Mouse (Mus musculus): ENCODE results near the gene Ppp2r5e. TPM values are rescaled to one million over a fixed set of nuclear protein-coding genes. Genes with fewer than 3 reads are reported as not detected.

Ppp2r5e gene
- polyA plus RNA-seq, 1 experiment = 22.2 TPM

GRCm38 (mm10) chr12:75537673-75538423 is 58.2 kb downstream of the Ppp2r5e start:
- H3K4me1 ChIP-seq (replicated peaks; ENCODE audit: control insufficient read depth, insufficient read depth, low read length) = no peaks in the 10 kb centered on the region
- 95% methylated on average over 6 of the region's 6 CpGs for WGBS
- no peak for DNase-seq

GRCm38 (mm10) chr12:75537019-75537672 is 58.9 kb downstream of the Ppp2r5e start:
- DNase-seq = no peak
- Histone ChIP-seq H3K4me1 (replicated peaks; ENCODE audit: control insufficient read depth, insufficient read depth, low read length) (no peaks in the 10 kb centered on the region), H3K27ac (ENCODE audit: control insufficient read depth, insufficient read depth, low read length) (no peak overlapping the region), H3K27me3 (ENCODE audit: control insufficient read depth, insufficient read depth, low read length) (no peaks in the 10 kb centered on the region), H3K36me3 (ENCODE audit: control insufficient read depth, insufficient read depth, low read length) (no peaks in the 10 kb centered on the region), H3K4me3 (ENCODE audit: control insufficient read depth, insufficient read depth, low read length) (no peak overlapping the region)
- TF ChIP-seq CTCF (IDR thresholded peaks at IDR 0.05; ENCODE audit: borderline replicate concordance, control insufficient read depth, extremely low read depth, insufficient read depth, low read length, poor library complexity) (no peak), POLR2A (IDR thresholded peaks at IDR 0.05; ENCODE audit: control insufficient read depth, extremely low read depth, insufficient read depth, low read length, poor library complexity) (no peak)
- WGBS = 92% methylated on average over 7 of the region's 7 CpGs

More at GRCm38 (mm10) chr12:75537673-75538423, 58.2 kb downstream of the Ppp2r5e start:
- Histone ChIP-seq H3K27me3 (ENCODE audit: control insufficient read depth, insufficient read depth, low read length) (no peaks in the 10 kb centered on the region), H3K4me3 (ENCODE audit: control insufficient read depth, insufficient read depth, low read length) (no peak overlapping the region), H3K27ac (ENCODE audit: control insufficient read depth, insufficient read depth, low read length) (no peak overlapping the region), H3K36me3 (ENCODE audit: control insufficient read depth, insufficient read depth, low read length) (no peaks in the 10 kb centered on the region)
- TF ChIP-seq CTCF (IDR thresholded peaks at IDR 0.05; ENCODE audit: borderline replicate concordance, control insufficient read depth, extremely low read depth, insufficient read depth, low read length, poor library complexity) (no peak), POLR2A (IDR thresholded peaks at IDR 0.05; ENCODE audit: control insufficient read depth, extremely low read depth, insufficient read depth, low read length, poor library complexity) (no peak)

DNA sequence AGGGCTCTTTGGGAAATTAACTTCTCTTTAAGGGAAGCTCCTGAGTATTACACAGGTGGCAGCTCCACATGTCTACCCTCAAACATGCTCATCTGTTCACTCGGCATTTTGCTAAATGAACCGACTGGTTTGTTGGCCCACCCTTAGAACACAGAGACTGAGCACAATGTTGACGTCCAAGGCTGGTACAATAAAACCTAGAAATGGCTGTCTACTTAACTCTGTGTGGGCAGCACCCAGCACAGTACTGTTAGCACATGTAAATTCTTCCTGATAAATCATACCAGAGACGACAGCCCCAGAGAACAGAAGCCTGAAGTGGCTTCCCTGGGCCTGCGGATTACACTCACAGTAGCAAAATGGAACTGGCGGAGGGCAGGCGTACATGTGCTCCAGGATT is 59.5 kb downstream of the Ppp2r5e start:
- Histone ChIP-seq H3K27ac (ENCODE audit: control insufficient read depth, insufficient read depth, low read length) (no peak overlapping the region), H3K27me3 (ENCODE audit: control insufficient read depth, insufficient read depth, low read length) (no peaks in the 10 kb centered on the region), H3K4me1 (replicated peaks; ENCODE audit: control insufficient read depth, insufficient read depth, low read length) (no peaks in the 10 kb centered on the region), H3K4me3 (ENCODE audit: control insufficient read depth, insufficient read depth, low read length) (no peak overlapping the region), H3K36me3 (ENCODE audit: control insufficient read depth, insufficient read depth, low read length) (no peaks in the 10 kb centered on the region)
- no peak for DNase-seq
- 96% methylated on average over 7 of the region's 7 CpGs for WGBS
- no peak for TF ChIP-seq CTCF (IDR thresholded peaks at IDR 0.05; ENCODE audit: borderline replicate concordance, control insufficient read depth, extremely low read depth, insufficient read depth, low read length, poor library complexity)
- TF ChIP-seq POLR2A (IDR thresholded peaks at IDR 0.05; ENCODE audit: control insufficient read depth, extremely low read depth, insufficient read depth, low read length, poor library complexity) = no peak

DNA sequence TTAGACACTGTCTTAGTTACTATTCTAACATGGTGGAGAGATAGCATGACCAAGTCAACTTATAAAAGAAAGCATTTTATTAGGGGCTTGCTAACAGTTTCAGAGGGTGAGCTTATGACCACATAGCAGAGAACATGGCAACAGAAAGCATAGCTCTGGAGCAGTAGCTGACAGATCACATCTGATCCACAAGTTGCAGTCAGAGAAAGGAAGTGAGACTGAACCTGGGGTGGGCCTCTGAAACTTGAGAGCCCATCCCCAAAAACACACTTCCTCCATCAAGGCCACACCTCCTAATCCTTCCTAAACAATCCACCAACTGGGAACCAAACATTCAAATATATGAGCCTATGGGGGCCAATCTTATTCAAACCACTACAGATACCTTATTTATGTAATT is 62.9 kb downstream of the Ppp2r5e start:
- no peak overlapping the region for H3K4me3 ChIP-seq (ENCODE audit: control insufficient read depth, insufficient read depth, low read length)
- TF ChIP-seq CTCF (IDR thresholded peaks at IDR 0.05; ENCODE audit: borderline replicate concordance, control insufficient read depth, extremely low read depth, insufficient read depth, low read length, poor library complexity) = no peak
- TF ChIP-seq POLR2A (IDR thresholded peaks at IDR 0.05; ENCODE audit: control insufficient read depth, extremely low read depth, insufficient read depth, low read length, poor library complexity) = no peak
- no peak for DNase-seq
- H3K36me3 ChIP-seq (ENCODE audit: control insufficient read depth, insufficient read depth, low read length) = no peaks in the 10 kb centered on the region
- H3K4me1 ChIP-seq (replicated peaks; ENCODE audit: control insufficient read depth, insufficient read depth, low read length) = no peaks in the 10 kb centered on the region
- H3K27me3 ChIP-seq (ENCODE audit: control insufficient read depth, insufficient read depth, low read length) = no peaks in the 10 kb centered on the region
- H3K27ac ChIP-seq (ENCODE audit: control insufficient read depth, insufficient read depth, low read length) = no peak overlapping the region

- Histone ChIP-seq H3K36me3 (ENCODE audit: control insufficient read depth, insufficient read depth, low read length) (no peaks in the 10 kb centered on the region), H3K27me3 (ENCODE audit: control insufficient read depth, insufficient read depth, low read length) (no peaks in the 10 kb centered on the region), H3K4me3 (ENCODE audit: control insufficient read depth, insufficient read depth, low read length) (no peak overlapping the region), H3K27ac (ENCODE audit: control insufficient read depth, insufficient read depth, low read length) (no peak overlapping the region), H3K4me1 (replicated peaks; ENCODE audit: control insufficient read depth, insufficient read depth, low read length) (no peaks in the 10 kb centered on the region)
- no peak for DNase-seq
- TF ChIP-seq POLR2A (IDR thresholded peaks at IDR 0.05; ENCODE audit: control insufficient read depth, extremely low read depth, insufficient read depth, low read length, poor library complexity) (no peak), CTCF (IDR thresholded peaks at IDR 0.05; ENCODE audit: borderline replicate concordance, control insufficient read depth, extremely low read depth, insufficient read depth, low read length, poor library complexity) (no peak)
- WGBS = 82% methylated on average over 2 of the region's 2 CpGs
Observed at GRCm38 (mm10) chr12:75531895-75532294, 64.2 kb downstream of the Ppp2r5e start.

DNA sequence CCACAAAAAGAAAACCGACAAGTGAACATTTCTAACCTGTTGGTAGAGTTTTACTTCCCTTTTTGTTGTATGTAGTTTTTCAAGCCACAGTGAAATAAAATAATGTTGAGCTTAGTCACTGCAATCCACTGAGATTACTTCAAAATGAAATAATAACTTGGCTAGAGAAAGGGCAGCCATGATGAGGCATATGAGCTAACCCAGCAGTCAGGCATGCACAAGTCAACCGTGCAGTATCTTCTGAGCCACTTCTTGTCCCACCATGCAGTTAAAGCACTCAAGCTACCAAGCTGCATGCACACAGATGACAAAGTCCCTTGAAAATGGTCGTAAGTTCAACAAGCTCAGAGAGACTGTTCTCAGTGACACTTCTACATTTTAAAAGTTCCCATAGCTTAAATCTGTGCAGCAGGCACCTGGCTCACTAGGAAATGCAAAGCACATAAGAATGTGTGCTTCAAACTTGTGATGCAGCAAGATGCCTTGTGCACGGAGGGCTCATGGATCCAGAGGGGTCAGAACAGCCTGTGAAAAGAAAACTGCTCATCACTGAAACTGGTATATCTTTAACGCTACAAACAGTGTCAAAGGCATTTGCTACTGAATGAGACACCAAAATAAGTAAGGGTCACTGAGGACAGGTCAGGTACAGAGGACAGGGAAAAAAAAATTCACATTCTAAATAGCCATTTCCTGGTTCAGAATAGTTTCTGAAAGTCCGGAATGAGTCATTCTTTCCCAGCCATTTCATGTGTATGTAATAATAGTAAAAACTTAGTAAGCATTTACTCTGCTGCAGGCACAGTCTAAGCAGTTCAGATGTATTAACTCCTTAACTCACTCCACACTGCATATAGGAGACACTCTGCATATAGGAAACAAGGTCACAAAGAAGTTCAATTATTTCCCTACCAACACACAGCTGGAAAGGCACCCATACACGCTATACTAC is 66.9 kb downstream of the Ppp2r5e start:
- DNase-seq = no peak
- TF ChIP-seq POLR2A (IDR thresholded peaks at IDR 0.05; ENCODE audit: control insufficient read depth, extremely low read depth, insufficient read depth, low read length, poor library complexity) (no peak), CTCF (IDR thresholded peaks at IDR 0.05; ENCODE audit: borderline replicate concordance, control insufficient read depth, extremely low read depth, insufficient read depth, low read length, poor library complexity) (no peak)
- no peaks in the 10 kb centered on the region for H3K27me3 ChIP-seq (ENCODE audit: control insufficient read depth, insufficient read depth, low read length)
- H3K4me3 ChIP-seq (ENCODE audit: control insufficient read depth, insufficient read depth, low read length) = no peak overlapping the region
- H3K36me3 ChIP-seq (ENCODE audit: control insufficient read depth, insufficient read depth, low read length) = no peaks in the 10 kb centered on the region
- 74% methylated on average over 7 of the region's 7 CpGs for WGBS
- no peak overlapping the region for H3K27ac ChIP-seq (ENCODE audit: control insufficient read depth, insufficient read depth, low read length)
- no peaks in the 10 kb centered on the region for H3K4me1 ChIP-seq (replicated peaks; ENCODE audit: control insufficient read depth, insufficient read depth, low read length)

Data from thymus, adult 2 months (tissue).